16 mouse cellular contexts compared by ENCODE assay signal in genomic region chr1:53085256-53085655, GRCm38 (mm10). TPM values are rescaled to one million over a fixed set of nuclear protein-coding genes. Genes with fewer than 3 reads are reported as not detected.
DNase-seq lines count a peak whose midpoint lies in the region; ATAC-seq and TF ChIP-seq lines count a peak whose summit lies in the region.
"Had no signal": no experiment of that assay in that cellular context is flagged by ENCODE, and none has a peak within 500 bp of the region (broad histone marks: within the 10 kb centered on the region; RNA-seq: fewer than 3 reads in every experiment).

No protein-coding gene starts in this region.

- DNase-seq in gastrocnemius, adult 18-20 months (ENCODE audit: low spot score): peak; percentile 32
- no peak for DNase-seq in gastrocnemius, postnatal 36 days
- no peak for DNase-seq in kidney, postnatal 0 days (ENCODE audit: low spot score)
- DNase-seq in kidney, adult 8-10 months: no peak
- peak; percentile 16 for DNase-seq in gastrocnemius, postnatal 14 days
- DNase-seq in spleen, postnatal 10 days (ENCODE audit: low spot score in 2 of 2): no peak
- DNase-seq: heart, postnatal 36 days had no signal

- H3K4me1 ChIP-seq in kidney, postnatal 0 days (replicated peaks; ENCODE audit: insufficient read depth, low read length): no peaks in the 10 kb centered on the region
- H3K4me1 ChIP-seq: liver, embryonic 15.5 days; midbrain, embryonic 12.5 days had no signal

- no peaks in the 10 kb centered on the region for H3K9me3 ChIP-seq in kidney, postnatal 0 days (replicated peaks; ENCODE audit: low read length)
- H3K9me3 ChIP-seq: liver, embryonic 15.5 days; midbrain, embryonic 12.5 days had no signal

- WGBS in kidney, postnatal 0 days: 27% methylated on average over 15 of the region's 15 CpGs

- TF ChIP-seq CTCF in kidney, postnatal 0 days (IDR thresholded peaks at IDR 0.05; ENCODE audit: low read depth): no peak

- H3K79me2 ChIP-seq in myocyte (ENCODE audit: control insufficient read depth, insufficient read depth): no peaks in the 10 kb centered on the region

- intact Hi-C loops in gastrocnemius, postnatal 36 days (cut with DNase I): no loop called here
- intact Hi-C loops in gastrocnemius, postnatal 14 days (cut with DNase I; ENCODE audit: low total_unique reads): no loop called here

- no peak for TF ChIP-seq POLR2A in myocyte (IDR thresholded peaks at IDR 0.05; ENCODE audit: insufficient read length, low read depth)

- no peak overlapping the region for H3ac ChIP-seq in myocyte (ENCODE audit: control insufficient read depth, insufficient read length)

- no peak; the same call in 1 of the 2 replicates for ATAC-seq in kidney, postnatal 0 days (replicated peaks; ENCODE audit: low FRiP score, low read depth)
- ATAC-seq: forebrain, embryonic 16.5 days had no signal

- H3K27me3 ChIP-seq in kidney, postnatal 0 days (ENCODE audit: insufficient read depth, low read length): no peaks in the 10 kb centered on the region
- H3K27me3 ChIP-seq in myocyte (ENCODE audit: control insufficient read depth, insufficient read depth, insufficient read length): no peaks in the 10 kb centered on the region
- H3K27me3 ChIP-seq: liver, embryonic 15.5 days; midbrain, embryonic 12.5 days had no signal

- no peak overlapping the region for H3K4me3 ChIP-seq in kidney, postnatal 0 days (replicated peaks; ENCODE audit: low read depth, low read length)
- H3K4me3 ChIP-seq in myocyte: no peak overlapping the region
- H3K4me3 ChIP-seq: erythroblast, embryonic 14.5 days; liver, embryonic 15.5 days; midbrain, embryonic 12.5 days had no signal

- no peaks in the 10 kb centered on the region for H3K36me3 ChIP-seq in kidney, postnatal 0 days (ENCODE audit: insufficient read depth, low read length)
- H3K36me3 ChIP-seq in myocyte (ENCODE audit: control insufficient read depth, insufficient read depth): no peaks in the 10 kb centered on the region
- H3K36me3 ChIP-seq: liver, embryonic 15.5 days; midbrain, embryonic 12.5 days had no signal

- no peak overlapping the region for H3K9ac ChIP-seq in kidney, postnatal 0 days (ENCODE audit: low read depth, low read length)
- H3K9ac ChIP-seq: liver, embryonic 15.5 days; midbrain, embryonic 12.5 days had no signal

- peak overlapping the region; percentile 31; the same call in 1 of the 2 replicates for H3K4me2 ChIP-seq in kidney, postnatal 0 days (ENCODE audit: low read length)
- H3K4me2 ChIP-seq in myocyte (ENCODE audit: low read depth): no peak overlapping the region
- H3K4me2 ChIP-seq: heart, embryonic 11.5 days; liver, embryonic 15.5 days; midbrain, embryonic 12.5 days had no signal

- no peak overlapping the region for H3K27ac ChIP-seq in kidney, postnatal 0 days
- H3K27ac ChIP-seq: liver, embryonic 15.5 days; midbrain, embryonic 12.5 days had no signal

TF ChIP-seq in myocyte, 11 proteins besides CTCF, POLR2A, EP300 and RAD21:
- no peak for TF ChIP-seq POLR2AphosphoS2 (IDR thresholded peaks at IDR 0.05; ENCODE audit: insufficient read length, low read depth)
- no peak for TF ChIP-seq CEBPB (IDR thresholded peaks at IDR 0.05; ENCODE audit: insufficient read depth, poor library complexity, severe bottlenecking)
- TF ChIP-seq USF1 (IDR thresholded peaks at IDR 0.05; ENCODE audit: low read depth): no peak
- no peak for TF ChIP-seq REST (IDR thresholded peaks at IDR 0.05; ENCODE audit: insufficient read depth, insufficient read length)
- TF ChIP-seq SRF (IDR thresholded peaks at IDR 0.05; ENCODE audit: control insufficient read depth, insufficient read length, low read depth): no peak
- TF ChIP-seq MYOG (IDR thresholded peaks at IDR 0.05; ENCODE audit: control insufficient read depth in 1 of 3, insufficient read depth in 1 of 3, insufficient read length in 2 of 3, low read depth in 2 of 3): peak in 1 of 3 experiments; percentile 71
- peak in 2 of 3 experiments; percentile 53 to 75 for TF ChIP-seq MYOD1 (IDR thresholded peaks at IDR 0.05; ENCODE audit: control insufficient read depth in 1 of 3, insufficient read length in 2 of 3, low read depth in 2 of 3)
- no peak for TF ChIP-seq TCF12 (IDR thresholded peaks at IDR 0.05; ENCODE audit: insufficient read depth, poor library complexity, severe bottlenecking)
- no peak for TF ChIP-seq E2F4 (IDR thresholded peaks at IDR 0.05; ENCODE audit: insufficient read depth)
- TF ChIP-seq MAX (IDR thresholded peaks at IDR 0.05; ENCODE audit: low read depth): no peak
- TF ChIP-seq TCF3 (IDR thresholded peaks at IDR 0.05; ENCODE audit: insufficient read length, low read depth): no peak

RNA-seq across cellular contexts. Expression of gene Mstn, which starts 23.8 kb away (rescaled TPM):
- 10 to 100 TPM; 41.3 to 43.2 TPM for total RNA-seq in gastrocnemius, adult 18-20 months (2021)
- total RNA-seq in gastrocnemius, postnatal 36 days (2021): 10 to 100 TPM; 35.2 to 62.1 TPM
- polyA plus RNA-seq in kidney, postnatal 0 days (2015; fragmentation: Nextera tagmentation; extraction: Ambion mirVana): 0.05 TPM in 1 of 2 replicates, not detected in the other
- total RNA-seq in gastrocnemius, postnatal 14 days (2021): 10 to 100 TPM; 27.3 to 36.4 TPM
- 0.02 TPM for polyA plus RNA-seq in myocyte (2012; fragmentation: generic; extraction: Trizol)
- total RNA-seq: common myeloid progenitor, adult 5-6 weeks had no signal
- polyA plus RNA-seq: C2C12; erythroblast, embryonic 14.5 days; intestine, embryonic 14.5 days had no signal

Comparison
In these comparisons a context has a peak if more than half of its experiments do, and no peak if none do; other contexts are left out.
1. DNase-seq: peak in gastrocnemius, adult 18-20 months (single experiment) and gastrocnemius, postnatal 14 days (single experiment); none in gastrocnemius, postnatal 36 days (0 of 2), kidney, postnatal 0 days (single experiment), kidney, adult 8-10 months (0 of 2) and spleen, postnatal 10 days (0 of 2).